Mouse (Mus musculus) limb, embryonic 11.5 days (tissue): Measurements from ENCODE around the gene U2surp. TPM values are rescaled to one million over a fixed set of nuclear protein-coding genes. Genes with fewer than 3 reads are reported as not detected.
A peak's percentile ranks its signal among the peaks of the same experiment; 100 is the strongest.

ENCODE experiments used
- ATAC-seq: fragments of 200-750 bp; cut with Nextera tagmentation; 2 replicates; pipeline ENCODE4 v1.8.0; 2017; ENCODE audit warnings: low read depth; ENCODE audit not compliant: insufficient number of reproducible peaks, low FRiP score, low TSS enrichment
- DNase-seq: peaks from one replicate; pipeline ENCODE4 v3.0.0-alpha.2; 2015; ENCODE audit warnings: low spot score
- H3K27ac ChIP-seq: fragments of 300-500 bp; sonication (generic); replicated peaks from 2 replicates; pipeline ENCODE4 v1.5.1; 2014; ENCODE audit warnings: low read depth, mild to moderate bottlenecking, low read length
- H3K27me3 ChIP-seq: fragments of 300-500 bp; sonication (generic); 2 replicates; pipeline ENCODE4 v1.6.1; 2014; ENCODE audit warnings: mild to moderate bottlenecking, low read length, mixed read lengths; ENCODE audit not compliant: control insufficient read depth, insufficient read depth
- H3K36me3 ChIP-seq: fragments of 300-500 bp; sonication (generic); 2 replicates; pipeline ENCODE4 v1.6.1; 2014; ENCODE audit warnings: mild to moderate bottlenecking, low read length, moderate library complexity, mixed read lengths; ENCODE audit not compliant: control insufficient read depth, insufficient read depth
- H3K4me1 ChIP-seq: fragments of 300-500 bp; sonication (generic); 2 replicates; pipeline ENCODE4 v1.6.1; 2014; ENCODE audit warnings: low read length, mixed read lengths; ENCODE audit not compliant: control insufficient read depth, insufficient read depth
- H3K4me2 ChIP-seq: fragments of 300-500 bp; sonication (generic); 2 replicates; pipeline ENCODE4 v1.6.1; 2014; ENCODE audit warnings: low read depth, mild to moderate bottlenecking, moderate library complexity; ENCODE audit not compliant: severe bottlenecking
- H3K4me3 ChIP-seq: fragments of 300-500 bp; sonication (generic); 2 replicates; pipeline ENCODE4 v1.5.1; 2014; ENCODE audit warnings: low read depth, low read length
- H3K9ac ChIP-seq: fragments of 300-500 bp; sonication (generic); 2 replicates; pipeline ENCODE4 v1.6.1; 2014; ENCODE audit warnings: mild to moderate bottlenecking, low read length
- H3K9me3 ChIP-seq: fragments of 300-500 bp; sonication (generic); 2 replicates; pipeline ENCODE4 v1.6.1; 2016; ENCODE audit warnings: low read length; ENCODE audit not compliant: control insufficient read depth
- WGBS: fragments of 180-500 bp; shearing (Covaris S2); extraction: QIAGEN DNeasy Blood & Tissue Kit; methylation state at CpG from one replicate; pipeline ENCODE4 v1.1.7; 2014; 5-methylcytosine and 5-hydroxymethylcytosine counted together
- polyA plus RNA-seq: library from polyadenylated mRNA; unstranded; fragments of >200 nt; fragmentation: Nextera tagmentation; extraction: Ambion mirVana; gene quantifications from 2 replicates; pipeline ENCODE4 v1.2.1, GENCODE M21; 2014

The U2surp gene
- polyA plus RNA-seq, 1 experiment from 2014 or later, result 148 TPM

DNA sequence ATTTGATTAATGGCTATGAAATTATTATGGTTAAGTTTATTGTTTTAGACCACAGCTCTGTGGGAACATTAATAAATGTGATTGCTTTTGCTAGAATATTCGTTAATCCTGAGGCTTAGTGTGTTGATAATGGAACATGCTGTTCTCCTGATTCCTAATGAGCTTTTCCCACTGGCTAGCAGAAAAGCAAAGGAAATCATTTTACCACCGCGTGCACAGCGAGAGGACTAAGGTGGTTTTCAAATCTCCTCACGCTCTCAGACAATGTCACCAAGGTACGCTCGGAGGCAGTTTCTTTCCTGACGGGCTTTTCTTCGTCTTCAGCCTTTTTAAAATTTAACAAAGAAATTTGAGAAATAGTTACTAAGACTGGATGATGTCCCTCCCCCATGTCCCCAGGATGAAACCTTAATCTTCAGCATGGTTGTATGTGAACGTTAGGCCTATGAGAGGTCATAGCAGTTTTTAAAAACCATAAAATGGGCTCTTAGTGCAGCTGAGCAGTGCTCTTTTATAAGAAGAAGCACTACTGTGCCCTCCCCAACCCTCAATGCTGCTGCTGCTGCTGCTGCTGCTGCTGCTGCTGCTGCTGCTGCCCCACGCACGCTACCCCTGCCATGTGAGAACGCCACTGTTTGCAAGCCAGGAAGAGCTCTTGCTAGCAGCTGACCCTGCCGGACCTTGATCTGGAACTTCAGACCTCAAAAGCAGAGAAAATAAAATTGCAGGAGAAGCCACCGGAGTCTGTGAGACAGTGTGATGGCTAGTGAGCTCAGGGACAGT, 30.0 kb upstream of the U2surp start:
- H3K27me3 ChIP-seq, result no peaks in the 10 kb centered on the region
- H3K4me1 ChIP-seq, result no peaks in the 10 kb centered on the region
- no peaks in the 10 kb centered on the region for H3K9me3 ChIP-seq
- H3K4me3 ChIP-seq, result no peak overlapping the region
- no peak overlapping the region for H3K4me2 ChIP-seq
- no peaks in the 10 kb centered on the region for H3K36me3 ChIP-seq
- 77% methylated on average over 15 of the region's 15 CpGs for WGBS
- H3K27ac ChIP-seq, result no peak overlapping the region
- DNase-seq, result no peak
- H3K9ac ChIP-seq, result no peak overlapping the region
- no peak for ATAC-seq

DNA sequence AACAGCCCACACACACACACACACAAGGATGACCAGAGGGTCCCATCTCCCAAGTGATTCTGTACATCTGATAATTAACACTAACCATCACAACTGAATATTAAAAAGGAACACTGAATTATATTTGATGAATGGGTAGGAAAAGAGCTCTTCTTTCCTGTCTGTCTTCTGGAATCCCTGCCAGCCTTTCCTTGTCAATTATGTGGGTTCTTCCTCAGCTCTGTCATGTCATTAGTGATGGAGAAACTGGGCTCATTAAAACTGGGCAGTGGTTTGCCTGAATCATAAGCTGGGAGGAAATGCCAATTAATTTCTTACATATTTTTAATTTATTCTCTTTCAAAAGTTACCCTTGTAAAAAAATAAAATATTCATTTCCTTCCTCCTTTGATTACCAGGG, 29.4 kb upstream of the U2surp start:
- no peak overlapping the region for H3K27ac ChIP-seq
- no peak overlapping the region for H3K4me3 ChIP-seq
- no peaks in the 10 kb centered on the region for H3K36me3 ChIP-seq
- no peaks in the 10 kb centered on the region for H3K9me3 ChIP-seq
- H3K27me3 ChIP-seq, result no peaks in the 10 kb centered on the region
- no peaks in the 10 kb centered on the region for H3K4me1 ChIP-seq
- ATAC-seq, result no peak
- no peak overlapping the region for H3K9ac ChIP-seq
- DNase-seq, result no peak
- H3K4me2 ChIP-seq, result no peak overlapping the region

DNA sequence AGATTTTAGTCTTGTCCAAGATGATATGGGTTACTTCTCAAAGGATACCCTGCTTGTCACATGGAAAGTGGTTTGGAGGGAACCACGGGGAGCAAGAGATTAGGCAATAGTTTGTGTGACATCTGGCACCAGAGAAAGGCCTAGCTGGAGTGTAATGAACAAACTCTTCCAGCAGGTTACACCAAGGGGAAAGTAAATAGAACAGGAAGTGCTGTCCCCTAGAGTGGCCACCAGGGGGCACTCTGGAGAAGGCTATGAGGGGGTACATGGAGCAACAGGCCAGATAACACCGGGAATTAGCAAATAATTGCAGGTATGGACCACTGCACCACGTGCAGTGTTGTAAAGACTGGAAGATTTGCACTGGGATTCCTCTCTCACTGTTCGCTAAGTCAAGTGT, 28.7 kb upstream of the U2surp start:
- H3K4me3 ChIP-seq, result no peak overlapping the region
- H3K27ac ChIP-seq, result no peak overlapping the region
- 56% methylated on average over 4 of the region's 4 CpGs for WGBS
- no peaks in the 10 kb centered on the region for H3K27me3 ChIP-seq
- ATAC-seq (no peak), DNase-seq (peak; percentile 70)
- no peak overlapping the region for H3K9ac ChIP-seq
- H3K4me2 ChIP-seq, result no peak overlapping the region
- H3K9me3 ChIP-seq, result no peaks in the 10 kb centered on the region
- no peaks in the 10 kb centered on the region for H3K36me3 ChIP-seq
- H3K4me1 ChIP-seq, result no peaks in the 10 kb centered on the region

DNA sequence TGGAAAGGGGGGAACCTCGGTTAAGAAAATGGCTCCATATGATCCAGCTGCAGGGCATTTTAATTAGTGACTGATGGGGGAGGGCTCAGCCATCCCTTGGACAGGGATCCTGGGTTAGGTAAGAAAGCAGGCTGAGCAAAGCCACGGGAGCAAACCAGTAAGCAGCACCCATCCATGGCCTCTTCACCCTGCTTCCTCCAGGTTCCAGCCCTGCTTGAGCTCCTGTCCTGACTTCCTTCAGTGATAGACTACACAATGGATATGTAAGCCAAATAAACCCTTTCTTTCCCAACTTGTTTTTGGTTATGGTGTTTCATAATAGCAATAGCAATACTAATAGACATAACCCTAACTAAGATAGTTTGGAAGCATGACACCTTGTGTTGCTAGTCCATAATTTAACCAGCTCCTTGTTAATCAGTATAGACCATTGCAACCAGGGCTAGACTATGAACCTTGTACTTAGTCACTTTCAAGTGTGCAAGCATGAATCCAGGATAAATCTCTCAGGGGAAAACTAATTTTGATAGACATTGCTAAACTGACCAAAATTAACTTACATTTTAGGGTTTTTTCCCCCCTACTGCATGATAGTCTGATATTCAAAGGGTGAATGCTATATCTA, 27.5 kb upstream of the U2surp start:
- Histone ChIP-seq H3K27ac (no peak overlapping the region), H3K27me3 (no peaks in the 10 kb centered on the region), H3K9ac (no peak overlapping the region), H3K4me2 (no peak overlapping the region), H3K4me1 (no peaks in the 10 kb centered on the region), H3K4me3 (no peak overlapping the region), H3K36me3 (no peaks in the 10 kb centered on the region), H3K9me3 (no peaks in the 10 kb centered on the region)
- 70% methylated on average over 2 of the region's 2 CpGs for WGBS
- ATAC-seq, result no peak
- DNase-seq, result no peak

DNA sequence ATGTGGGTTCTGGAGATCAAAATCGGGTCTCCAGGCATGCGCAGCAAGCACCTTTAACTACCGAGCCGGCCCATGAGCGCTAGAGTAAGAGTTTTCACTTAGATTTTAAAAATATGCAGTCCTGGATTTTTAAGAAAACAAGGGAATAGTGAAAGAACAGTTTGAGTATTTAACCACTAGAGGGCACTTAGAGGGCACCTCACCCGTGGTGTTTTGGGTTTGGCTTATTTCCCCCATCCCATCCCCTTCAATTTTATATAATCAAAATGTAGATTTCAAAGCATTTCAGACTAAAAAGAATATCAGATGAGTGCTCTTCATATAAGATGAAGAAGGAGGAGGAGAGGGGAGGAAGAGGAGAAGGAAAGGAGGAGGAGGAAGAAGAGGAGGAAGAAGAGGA, 22.0 kb upstream of the U2surp start:
- H3K27me3 ChIP-seq, result no peaks in the 10 kb centered on the region
- DNase-seq, result no peak
- no peak for ATAC-seq
- H3K4me2 ChIP-seq, result no peak overlapping the region
- 44% methylated on average over 6 of the region's 6 CpGs for WGBS
- no peaks in the 10 kb centered on the region for H3K9me3 ChIP-seq
- no peaks in the 10 kb centered on the region for H3K4me1 ChIP-seq
- no peak overlapping the region for H3K9ac ChIP-seq
- H3K36me3 ChIP-seq, result no peaks in the 10 kb centered on the region
- H3K27ac ChIP-seq, result no peak overlapping the region
- H3K4me3 ChIP-seq, result no peak overlapping the region

DNA sequence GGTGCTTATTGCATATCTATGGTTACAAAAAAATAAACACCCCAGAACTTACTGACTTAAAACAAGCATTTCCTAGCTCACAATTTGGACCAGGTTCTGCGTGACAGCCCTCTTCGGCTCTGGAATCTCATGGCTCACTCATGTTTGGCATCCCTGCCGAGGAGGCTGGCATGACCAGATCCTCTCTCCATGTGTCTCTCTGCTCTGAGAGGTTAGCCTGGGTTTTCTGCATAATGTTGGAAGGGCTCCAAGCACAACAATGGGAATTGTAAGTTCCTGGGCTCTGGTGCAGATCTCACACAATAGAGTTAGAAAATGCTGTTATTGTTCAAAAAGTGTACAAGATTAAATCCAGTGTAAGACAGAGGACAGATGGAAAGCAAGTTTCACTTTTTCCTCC, 19.3 kb upstream of the U2surp start:
- Histone ChIP-seq H3K9me3 (no peaks in the 10 kb centered on the region), H3K27me3 (no peaks in the 10 kb centered on the region), H3K4me1 (no peaks in the 10 kb centered on the region), H3K27ac (no peak overlapping the region), H3K4me3 (no peak overlapping the region), H3K9ac (no peak overlapping the region), H3K4me2 (no peak overlapping the region), H3K36me3 (no peaks in the 10 kb centered on the region)
- ATAC-seq (no peak), DNase-seq (no peak)
- WGBS, result 86% methylated on average over 3 of the region's 3 CpGs

DNA sequence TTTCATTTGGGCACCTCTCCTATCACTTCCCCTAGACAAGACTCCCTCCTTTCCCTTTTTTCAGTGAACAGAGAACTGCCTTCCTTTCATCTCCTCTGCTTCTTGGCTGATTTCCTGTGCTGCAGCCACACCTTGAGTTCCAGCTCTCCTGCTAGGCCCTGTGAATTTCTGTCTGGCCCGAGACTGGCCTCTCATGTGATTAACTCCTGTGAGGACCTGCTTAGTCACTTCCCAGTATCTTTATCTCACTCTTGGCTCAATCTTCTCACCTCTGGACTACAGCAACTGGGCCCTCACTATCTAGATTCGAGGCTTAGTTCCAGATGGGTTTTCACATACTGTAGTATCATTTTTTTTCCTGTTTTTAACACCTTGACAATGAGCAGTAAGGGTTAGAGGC, 15.9 kb upstream of the U2surp start:
- H3K36me3 ChIP-seq, result no peaks in the 10 kb centered on the region

DNA sequence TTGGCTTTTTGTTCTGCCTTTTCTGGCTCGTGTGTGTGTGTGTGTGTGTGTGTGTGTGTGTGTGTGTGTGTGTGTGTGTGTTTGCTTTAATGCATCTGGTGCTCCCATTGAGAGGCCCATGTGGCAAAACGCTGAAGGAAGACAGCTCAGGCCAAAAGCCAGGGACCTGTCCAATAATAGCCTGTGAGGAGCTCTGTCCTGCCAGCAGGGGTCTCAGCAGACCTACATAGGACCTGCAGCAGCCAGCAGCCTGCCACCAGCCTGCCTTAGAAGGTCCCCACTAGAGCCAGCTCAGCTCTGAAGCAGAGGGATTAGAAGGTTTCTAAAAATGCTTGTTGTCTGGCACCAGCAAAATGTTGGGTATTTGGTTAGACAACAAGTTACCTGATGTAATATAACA, 14.2 kb upstream of the U2surp start:
- 29% methylated on average over 2 of the region's 2 CpGs for WGBS
- Histone ChIP-seq H3K4me2 (no peak overlapping the region), H3K4me1 (no peaks in the 10 kb centered on the region), H3K9me3 (no peaks in the 10 kb centered on the region), H3K4me3 (no peak overlapping the region), H3K9ac (no peak overlapping the region), H3K36me3 (no peaks in the 10 kb centered on the region), H3K27me3 (no peaks in the 10 kb centered on the region), H3K27ac (no peak overlapping the region)
- 0 out of 2 replicates have a peak, but pooled peaks have one; percentile 47 for ATAC-seq
- peak; percentile 52 for DNase-seq

More for the DNA sequence above, 15.9 kb upstream of the U2surp start:
- Histone ChIP-seq H3K9ac (no peak overlapping the region), H3K9me3 (no peaks in the 10 kb centered on the region), H3K4me1 (no peaks in the 10 kb centered on the region), H3K4me3 (no peak overlapping the region), H3K27ac (no peak overlapping the region), H3K4me2 (no peak overlapping the region), H3K27me3 (no peaks in the 10 kb centered on the region)
- ATAC-seq (no peak), DNase-seq (no peak)
- WGBS, result 64% methylated on average over 2 of the region's 2 CpGs
